Mouse (Mus musculus) right cerebral cortex, postnatal 4 days (tissue): ENCODE results near the gene Fbxl12.
A peak's percentile ranks its signal among the peaks of the same experiment; 100 is the strongest.
"Not testable (repeated sequence)": the region's sequence is repeated elsewhere in the genome, so short reads cannot be mapped to it uniquely, and the experiment has no call there.

Experiments
- DNase-seq: peaks from one replicate; pipeline ENCODE4 v3.0.0-alpha.2; 2022

Gene Fbxl12

DNA sequence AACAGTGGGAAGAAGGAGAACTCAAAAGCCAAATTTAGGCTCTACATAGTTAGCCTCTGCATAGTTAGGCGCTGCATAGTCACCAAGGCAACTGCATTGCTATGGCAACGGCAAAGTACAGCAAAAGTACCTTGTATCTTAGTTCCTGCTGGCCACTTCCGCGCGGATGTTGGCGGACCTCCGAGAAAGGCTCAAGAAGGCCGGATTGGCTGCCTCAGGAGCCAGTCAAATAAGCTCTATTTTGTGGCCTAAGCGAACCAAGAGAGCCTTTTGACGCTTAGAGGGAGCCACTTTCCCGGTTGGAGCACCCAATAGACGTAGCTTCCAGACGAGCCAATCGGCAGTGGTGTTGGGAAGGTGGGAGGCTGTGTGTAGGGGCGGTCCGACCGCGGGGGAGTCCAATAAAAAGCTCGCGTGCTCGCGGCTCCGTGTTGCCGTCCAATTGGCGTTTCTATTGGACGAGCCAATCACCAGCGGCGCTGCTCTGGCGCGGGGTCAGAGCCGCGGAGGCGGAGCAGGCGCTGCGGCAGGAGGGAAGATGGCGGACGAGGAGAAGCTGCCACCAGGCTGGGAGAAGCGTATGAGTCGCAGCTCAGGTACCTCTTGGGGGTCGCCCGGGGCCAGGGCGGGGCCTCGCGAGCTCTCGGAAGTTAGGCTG is 7.2 kb upstream of the Fbxl12 start, which contains the start of gene Pin1:
TSS of gene Pin1 (plus strand) at position 494 of the 658 bp plus-strand sequence.
- DNase-seq, result peak; percentile 97

DNA sequence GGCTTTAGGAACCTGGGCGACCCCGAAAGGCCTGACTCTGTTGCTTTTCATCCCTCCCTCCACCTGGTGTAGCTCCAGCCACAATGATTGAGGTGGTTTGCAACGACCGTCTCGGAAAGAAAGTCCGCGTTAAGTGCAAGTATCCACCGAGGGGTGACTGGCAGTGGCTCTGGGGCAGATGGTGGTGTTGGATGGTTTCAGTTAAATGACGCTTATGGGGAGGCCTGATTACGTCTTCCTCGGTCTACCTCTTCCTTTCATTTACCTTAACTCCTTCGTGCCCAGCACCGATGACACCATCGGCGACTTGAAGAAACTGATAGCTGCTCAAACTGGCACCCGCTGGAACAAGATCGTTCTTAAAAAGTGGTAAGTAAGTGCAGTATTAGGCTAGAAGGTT is 554 bp upstream of the Fbxl12 start:
- DNase-seq, result no peak

DNA sequence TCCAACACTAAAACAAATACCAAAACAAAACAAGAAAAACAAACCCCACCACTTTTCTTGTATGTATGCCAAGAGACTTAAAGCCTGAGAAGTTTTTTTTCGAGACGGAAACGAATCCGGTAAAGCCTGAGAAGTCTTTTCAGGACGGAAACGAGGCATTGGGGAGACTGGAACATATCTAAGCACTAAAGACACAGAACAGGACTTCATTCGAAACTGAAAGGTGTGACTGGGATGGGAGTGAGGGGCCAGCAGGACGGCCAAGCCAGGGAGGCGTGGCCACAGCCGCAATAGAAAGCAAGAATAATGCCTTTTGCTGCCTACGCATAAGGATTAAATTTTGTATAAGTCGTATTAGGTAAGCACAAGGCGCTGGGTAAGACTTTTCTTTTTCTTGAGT is 786 bp downstream of the Fbxl12 start:
- DNase-seq, result no peak

DNA sequence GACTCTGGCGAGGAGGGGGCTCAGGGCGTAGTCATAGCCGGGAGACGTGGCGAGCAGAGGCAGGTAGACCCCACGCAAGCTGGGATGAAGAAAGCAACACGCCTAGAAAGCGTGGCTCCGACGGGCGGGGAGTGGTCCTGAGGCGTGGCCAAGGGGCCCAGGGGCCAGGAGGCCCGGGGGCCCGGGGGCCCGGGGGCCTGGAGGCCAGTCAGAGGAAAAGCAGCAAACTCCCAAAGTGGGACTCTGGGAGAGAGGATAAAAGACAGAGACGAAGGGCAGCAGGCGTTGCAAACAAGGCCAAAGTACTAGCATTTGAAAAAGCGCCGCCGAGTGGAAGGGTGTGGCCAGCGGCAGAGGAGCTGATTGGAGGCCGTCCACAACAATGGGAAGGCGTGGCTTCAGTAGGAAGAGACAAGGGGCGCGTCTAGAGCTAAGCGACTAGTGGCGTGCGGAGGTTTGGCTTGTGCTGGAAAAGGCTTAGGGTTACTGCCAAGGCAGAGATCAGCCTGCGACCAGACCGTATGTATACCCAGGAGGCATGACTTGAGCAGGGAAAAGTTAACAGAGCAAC is 1.6 kb downstream of the Fbxl12 start:
- DNase-seq, result peak; percentile 70

DNA sequence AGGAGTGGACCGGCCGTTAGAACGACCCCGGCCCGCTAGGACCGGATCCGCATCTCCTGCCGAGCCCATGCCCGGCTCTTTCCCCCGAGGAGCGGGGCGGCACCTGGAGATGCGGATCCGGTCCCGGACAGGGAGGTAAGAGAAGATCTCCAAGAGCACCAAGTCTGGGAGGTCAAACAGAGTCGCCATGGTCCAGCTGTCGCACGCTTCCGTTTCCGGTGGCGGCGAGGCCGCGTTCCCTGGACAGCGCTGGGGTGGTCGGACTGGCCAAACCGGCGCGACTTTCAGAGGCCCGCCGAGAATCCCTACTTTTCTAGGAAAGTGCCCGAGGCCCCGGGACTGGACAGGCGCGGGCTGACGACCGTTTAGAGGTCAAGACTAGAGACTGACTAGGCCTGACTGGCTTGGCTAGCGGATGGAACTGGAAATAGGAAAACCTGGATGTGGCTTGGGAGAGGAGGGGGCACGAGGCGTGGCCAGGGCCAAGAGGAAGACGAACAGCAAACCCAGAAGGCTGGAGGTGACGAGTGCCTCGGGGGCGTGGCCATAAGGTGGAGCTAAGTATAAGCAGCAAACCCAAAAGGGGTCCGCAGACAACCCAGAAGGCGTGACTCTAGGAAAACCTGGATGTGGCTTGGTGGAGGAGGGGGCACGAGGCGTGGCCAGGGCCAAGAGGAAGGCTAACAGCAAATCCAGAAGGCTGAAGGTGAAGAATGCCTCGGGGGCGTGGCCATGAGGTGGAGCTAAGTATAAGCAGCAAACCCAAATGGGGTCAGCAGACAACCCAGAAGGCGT is 2.3 kb downstream of the Fbxl12 start, which contains the start of gene Ubl5:
TSS of gene Ubl5 (plus strand) at position 778 of the 795 bp plus-strand sequence.
- DNase-seq, result peak; percentile 82

DNA sequence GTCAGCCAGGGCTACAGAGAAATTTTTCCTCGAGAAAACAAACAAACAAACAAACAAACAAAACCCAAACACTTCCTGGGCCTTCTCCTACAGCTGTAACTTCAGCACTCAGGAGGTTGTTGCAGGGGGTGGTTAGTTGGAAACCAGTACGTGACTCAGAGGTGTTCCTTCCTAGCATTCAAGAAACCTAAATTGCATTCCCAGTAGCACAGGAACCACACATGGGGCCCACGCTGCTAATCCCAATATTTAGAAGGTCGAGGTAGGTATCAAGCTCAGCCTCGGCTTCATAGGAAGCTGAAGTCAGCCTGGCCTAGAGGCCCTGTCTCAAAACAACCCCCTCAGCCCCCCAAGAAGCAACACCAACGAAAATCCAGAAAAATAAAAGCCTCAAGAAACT is 3.1 kb downstream of the Fbxl12 start:
- no peak for DNase-seq

DNA sequence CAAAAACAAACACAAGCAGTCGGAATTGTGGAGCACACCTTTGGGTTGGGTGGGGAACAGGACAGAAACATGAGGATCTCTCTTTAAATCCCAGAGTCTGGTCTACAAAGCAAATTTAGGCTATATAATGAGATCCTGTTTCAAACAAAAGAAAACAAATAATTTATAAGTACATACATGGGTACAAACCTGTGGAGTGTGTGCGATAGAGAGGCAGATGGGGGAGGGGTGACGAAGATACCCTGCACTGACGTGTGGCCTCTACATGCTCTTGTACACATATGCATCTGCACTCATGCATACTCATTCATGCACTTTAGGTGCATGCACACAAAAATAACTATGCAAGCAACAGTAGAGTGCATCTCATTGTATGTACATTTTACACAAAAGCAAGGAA is 5.1 kb downstream of the Fbxl12 start:
- no peak for DNase-seq

DNA sequence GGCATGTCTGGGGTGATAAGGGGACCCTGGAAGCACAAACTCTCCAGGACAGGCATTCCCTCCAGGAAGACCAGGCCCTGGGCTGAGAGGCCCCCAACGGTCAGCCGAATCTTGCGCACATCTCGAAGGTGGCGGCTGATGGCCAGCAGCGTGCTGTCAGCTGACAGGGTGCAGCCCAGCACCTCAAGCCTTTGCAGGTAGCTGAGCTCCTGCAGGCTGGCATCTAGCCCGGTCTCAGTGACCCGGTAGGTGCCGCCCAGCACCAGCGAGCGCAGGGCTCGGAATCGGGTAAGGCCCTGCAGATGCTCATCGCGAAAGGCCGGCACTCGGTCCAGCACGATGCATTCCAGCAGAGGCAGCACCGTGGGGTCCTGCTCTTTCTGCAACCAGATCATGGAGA is 6.0 kb downstream of the Fbxl12 start:
- DNase-seq, result no peak

DNA sequence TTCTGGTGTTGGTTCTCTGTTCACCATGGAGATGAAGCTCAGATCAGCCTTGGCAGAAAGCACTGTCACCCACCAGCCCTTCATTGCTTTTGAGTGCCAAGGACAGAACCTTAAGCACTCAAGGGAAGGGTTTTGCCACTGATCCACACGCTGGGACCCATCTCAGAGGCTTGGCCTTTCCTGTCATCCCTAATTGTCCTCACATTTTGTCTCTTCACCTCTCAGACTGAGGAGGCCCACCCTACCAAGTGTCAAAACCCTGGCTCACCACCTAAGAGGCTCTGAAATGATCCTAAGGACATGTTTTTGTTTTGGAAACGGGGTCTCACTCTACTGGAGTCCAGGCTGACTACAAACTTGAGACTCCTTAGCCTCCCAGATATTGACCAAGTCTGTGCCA is 7.8 kb downstream of the Fbxl12 start:
- no peak for DNase-seq

DNA sequence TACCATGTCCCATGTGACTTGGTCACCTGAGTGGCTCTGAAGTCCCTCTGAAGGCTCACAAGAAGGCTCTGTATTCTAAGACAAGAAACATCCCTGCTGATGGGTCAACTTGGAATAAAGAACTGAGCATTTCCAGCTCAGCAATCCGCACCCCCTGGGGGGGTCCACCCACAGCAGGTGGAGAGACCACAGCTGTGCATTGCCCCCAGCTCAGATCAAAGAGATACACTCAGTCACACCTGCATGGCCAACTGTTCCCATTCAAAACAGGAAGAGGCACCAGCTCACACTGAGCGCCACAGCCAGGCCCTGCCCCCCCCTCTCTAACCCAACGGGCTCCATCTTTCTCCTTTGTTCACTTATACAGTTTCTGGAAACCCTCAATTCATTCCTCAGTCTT is 8.3 kb downstream of the Fbxl12 start:
- DNase-seq, result no peak

DNA sequence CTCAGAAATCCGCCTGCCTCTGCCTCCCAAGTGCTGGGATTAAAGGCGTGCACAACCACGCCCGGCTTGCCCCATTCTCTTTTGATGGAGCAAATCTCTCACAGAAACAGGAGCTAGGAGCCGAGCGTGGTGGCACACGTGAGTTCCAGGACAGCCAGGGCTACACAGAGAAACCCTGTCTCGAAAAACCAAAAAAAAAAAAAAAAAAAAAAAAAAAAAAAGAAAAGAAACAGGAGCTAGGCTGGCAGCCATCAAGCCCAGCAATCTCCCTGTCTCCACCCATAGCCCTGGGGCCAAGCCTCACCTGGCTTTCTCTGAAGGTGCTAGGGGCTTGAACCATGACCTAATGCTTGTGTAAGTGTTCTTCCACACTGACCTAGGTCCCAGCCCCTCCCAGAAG is 8.9 kb downstream of the Fbxl12 start:
- not testable (repeated sequence) for DNase-seq

DNA sequence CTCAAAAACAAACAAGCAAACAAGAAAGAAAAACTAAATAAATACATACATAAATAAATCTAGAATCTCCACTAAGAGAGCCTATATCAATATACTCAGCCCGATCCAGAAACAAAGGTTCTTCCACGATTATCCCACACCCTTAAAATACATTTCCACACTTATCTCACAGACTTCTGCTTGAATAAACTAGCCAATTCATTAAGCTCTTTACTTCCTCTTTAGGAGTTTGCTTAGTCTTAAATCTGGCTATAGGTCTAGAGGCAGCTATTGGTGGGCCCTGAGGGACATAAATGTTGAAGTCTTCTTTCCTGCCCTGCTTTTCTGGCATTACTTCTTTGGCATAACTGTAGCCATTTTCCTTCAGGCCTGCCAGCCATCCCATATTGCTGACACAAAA is 13.2 kb downstream of the Fbxl12 start:
- DNase-seq, result no peak

DNA sequence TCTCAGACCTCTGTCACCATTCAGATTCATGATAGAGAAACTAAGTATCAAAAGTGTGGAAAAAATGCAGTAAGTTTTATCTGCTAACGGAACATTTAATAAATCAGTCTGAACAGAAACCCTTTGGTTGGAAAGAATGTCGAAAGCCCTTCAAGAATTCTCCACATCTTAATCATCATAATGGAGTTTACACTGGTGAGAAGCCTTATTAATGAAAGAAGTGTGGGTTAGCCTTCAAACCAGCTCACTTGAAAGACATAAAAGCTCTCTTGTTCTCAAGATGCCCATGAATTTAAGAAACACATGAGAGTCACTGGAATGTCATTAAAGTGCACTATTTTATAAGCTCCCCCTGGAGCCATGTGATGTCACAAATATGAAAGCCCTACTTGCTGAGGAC is 27.9 kb downstream of the Fbxl12 start:
- DNase-seq, result no peak

DNA sequence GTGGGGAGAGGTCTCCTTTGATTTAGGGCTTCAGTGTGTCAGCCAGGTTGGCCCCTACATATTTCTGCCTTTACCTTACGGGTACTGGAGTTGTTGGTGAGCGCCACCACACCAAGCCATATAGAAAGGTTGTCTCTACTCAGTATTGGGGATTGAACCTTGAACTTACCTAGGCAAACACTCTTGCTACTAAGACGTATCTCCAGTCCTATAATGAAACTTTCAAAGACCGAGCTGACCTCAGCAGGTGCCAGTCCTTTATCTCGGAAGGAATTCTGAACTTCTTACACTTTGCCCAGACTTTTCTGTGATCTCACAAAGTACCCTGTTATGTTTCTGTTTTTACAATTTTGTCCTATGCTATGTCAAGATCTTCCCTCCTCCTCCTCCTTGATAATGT is 32.6 kb downstream of the Fbxl12 start:
- DNase-seq, result no peak

DNA sequence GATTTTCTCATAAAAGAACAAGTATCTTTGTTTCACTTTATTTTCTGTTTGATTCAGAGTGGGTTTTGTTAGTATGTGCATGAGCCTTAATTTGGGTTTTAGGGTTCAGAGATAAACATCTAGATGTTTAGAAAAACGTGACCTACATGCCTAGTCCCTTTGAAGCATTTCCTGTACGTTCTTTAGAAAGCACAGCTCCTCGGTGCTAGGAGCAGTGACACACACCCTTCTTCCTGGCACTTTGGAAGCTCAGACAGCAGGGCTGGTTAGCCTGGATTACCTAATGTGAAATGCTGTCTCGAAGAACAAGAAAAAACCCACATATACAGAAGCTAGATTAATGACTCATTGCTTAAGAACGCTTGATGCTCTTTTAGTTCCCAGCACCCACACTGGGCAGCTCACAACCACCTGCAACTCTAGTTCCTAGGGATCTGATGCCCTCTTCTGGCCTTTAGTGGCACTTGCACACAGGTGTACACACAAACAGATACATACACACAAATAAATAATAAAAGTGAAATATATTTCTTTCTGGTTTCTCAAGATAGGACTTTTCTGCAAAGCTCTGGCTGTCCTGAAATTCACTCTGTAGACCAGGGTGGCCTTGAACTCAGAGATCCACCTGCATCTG is 34.6 kb downstream of the Fbxl12 start:
- DNase-seq, result no peak

DNA sequence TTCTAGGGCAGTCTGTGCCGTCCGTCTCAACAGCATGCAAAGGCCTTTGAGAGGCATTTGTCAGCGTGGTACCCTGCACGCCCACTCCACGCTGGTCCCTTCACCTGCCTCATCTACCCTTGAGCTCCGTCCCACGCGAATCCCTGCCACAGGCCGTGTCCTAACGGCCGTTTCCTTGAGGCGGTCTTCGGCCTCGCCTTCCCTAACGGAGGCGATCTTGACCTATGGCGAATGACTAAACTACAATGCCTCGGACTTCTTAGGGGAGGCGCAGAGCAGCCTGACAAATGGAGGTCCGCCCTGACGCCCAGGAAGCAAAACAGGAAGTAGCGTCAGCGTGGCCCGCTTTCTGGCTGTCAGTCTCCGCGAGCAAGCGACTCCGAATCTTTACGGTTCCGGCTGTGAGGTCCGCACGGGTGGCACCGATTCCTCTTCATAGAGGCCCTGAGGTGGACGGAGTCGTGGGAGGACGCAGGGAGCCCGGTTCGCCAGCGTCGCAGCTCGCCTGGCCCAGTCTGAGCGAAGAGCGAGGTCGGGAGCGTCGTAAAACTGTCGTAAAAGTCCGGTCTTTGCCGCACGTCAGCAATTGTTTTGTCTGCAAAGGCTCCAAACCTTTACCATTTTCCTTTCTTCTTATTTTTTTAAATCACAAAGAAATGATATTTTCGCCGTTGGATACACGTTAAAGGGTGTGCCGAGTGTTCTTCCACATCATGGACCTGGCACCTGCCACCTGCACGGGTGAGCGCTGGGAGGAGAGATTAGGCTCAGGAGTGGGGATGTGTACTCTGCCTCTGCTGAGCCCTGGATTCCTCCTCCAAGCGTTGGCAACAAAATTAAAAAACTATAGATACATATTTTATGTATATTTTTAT is 37.2 kb downstream of the Fbxl12 start:
- peak; percentile 78 for DNase-seq

DNA sequence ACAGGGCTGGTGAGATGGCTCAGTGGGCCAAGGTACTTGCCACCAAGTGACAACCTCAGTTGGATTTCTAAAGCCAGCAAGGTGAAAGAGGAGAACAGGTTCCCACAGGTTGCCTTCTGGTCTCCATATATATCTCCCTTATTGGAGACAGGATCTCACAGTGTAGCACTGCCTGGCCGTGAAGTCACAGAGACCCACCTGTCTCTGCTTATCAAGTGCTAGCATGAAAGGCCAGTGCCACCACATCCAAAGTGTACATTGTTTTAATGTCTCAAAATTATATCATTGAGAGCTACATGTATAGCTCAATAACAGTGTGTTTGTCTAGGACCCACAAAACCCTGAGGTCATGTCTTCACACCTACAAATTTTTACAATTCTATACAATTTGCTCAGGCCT is 38.3 kb downstream of the Fbxl12 start:
- DNase-seq, result no peak

DNA sequence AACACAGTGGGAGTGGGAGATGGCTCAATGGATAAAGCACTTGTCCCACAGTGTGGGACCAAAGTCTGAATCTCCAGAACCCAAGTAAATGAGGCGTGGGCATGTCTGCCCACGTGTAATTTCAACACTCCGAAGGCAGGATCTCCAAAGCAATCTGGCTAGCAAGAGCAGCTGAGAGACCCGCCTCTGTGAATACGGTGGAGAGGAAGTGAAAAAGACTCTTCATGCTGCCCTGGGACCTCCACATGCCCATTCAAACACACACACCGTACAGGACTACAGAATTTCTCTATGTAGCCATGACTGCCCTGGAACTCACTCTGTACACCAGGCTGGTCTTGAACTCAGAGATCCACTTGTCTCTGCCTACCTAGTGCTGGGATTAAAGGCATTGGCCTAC is 43.3 kb downstream of the Fbxl12 start:
- no peak for DNase-seq

DNA sequence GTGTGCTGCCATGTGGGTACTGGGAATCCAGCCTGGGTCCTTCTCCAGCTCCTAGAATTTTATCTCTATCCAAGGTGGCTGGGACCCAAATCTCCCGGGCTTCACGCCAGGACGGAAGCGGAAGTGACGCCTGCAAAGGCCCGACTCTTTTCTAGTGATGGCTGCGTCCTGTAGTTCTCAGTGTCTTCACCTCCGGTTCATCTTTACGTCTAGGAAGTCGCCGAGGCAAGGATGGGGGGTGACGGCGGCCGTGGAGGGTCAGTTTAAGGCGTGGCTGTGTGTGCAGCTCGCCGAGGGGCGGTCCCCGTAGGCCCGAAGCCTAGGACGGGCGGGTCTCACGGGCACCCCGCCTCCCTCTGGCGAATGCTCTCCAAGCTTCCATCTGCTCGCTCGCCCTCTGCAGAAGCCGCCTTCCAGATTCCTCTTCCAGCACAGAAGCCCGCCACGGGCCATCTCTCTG is 63.4 kb downstream of the Fbxl12 start, which contains the start of gene Zfp846:
TSS of gene Zfp846 (plus strand) at position 117 of the 460 bp plus-strand sequence.
- DNase-seq, result peak; percentile 98

DNA sequence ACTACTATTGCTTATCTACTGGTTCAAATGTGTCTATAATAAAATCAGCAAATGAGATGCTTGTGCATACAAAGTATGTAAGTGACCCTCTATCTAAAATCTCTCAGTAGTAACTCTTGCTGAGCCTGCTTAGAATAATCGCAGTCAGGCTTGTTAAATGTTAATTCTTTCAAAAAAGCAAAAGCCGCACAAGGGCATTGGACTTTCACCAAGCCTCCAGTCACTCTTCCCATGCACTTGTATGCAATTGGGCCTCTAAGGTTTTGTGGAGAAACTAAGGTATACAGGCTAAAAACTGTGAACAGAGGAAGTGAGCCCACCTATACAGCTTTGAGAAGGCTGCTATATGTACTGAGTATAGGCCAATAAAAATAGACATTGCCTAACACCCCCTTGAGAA is 68.0 kb downstream of the Fbxl12 start:
- no peak for DNase-seq

DNA sequence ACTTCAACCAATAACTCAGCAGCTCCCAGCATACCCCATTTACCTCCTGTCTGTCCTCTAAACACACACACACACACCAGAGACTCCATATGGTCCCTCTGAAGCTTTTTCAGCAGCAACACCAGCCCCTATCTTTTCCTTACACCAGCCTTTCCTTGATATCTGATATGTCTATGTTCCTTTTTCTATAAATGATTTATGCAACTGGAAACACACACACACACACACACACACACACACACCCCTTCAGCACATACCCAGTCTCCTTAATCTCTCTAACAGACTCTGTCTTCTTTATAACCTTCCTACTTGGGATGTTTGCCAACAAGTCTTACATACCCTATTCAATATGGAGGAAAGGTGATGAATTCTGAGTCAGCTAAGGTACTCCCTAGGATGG is 73.5 kb downstream of the Fbxl12 start:
- DNase-seq, result no peak
